Mouse (Mus musculus) kidney, postnatal 10 days (tissue): ENCODE results near the gene Frmd8.

Experiments used
- DNase-seq: peaks from one replicate; pipeline ENCODE4 v3.0.0; 2021; ENCODE audit warnings: mixed read lengths

Gene Frmd8

DNA sequence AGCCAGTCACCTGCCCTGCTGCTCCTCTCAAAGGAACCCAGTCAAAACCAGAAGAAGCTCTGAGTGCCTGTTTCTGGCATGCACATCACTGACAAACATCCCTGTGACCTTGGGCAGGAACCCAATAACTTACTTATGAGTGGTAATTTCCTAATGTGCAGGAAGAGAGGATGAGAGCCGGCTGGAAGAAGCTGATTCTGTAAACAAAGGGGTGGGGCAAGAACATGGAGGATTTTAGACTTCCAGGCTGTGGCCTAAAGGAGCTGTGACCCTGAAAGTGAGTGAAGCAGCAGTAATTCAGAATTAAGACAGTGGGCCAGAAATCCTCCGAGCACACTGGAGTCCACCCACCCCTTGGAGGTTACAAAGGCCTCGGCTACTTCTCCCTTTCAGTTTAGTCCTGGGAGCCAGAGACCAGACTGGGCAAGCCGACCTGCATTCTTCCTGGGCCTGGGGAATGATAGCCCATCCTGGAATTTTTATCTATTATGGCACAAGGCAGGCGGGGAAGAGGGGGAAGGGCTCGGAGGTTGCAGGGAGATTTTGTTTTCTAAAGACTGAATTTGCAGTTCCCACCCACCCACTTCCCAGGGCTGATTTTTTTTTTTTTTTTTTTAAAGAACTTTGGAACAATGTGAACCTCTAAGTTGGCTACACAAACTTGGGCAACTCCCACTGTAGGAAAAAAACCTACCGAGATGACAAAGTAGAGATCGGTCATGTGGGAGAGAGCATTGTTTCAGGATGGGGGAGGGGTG is 68.8 kb downstream of the Frmd8 start:
- peak; percentile 73 for DNase-seq

GRCm38 (mm10) chr19:5804371-5804899 is 70.6 kb downstream of the Frmd8 start:
- peak; percentile 12 for DNase-seq

DNA sequence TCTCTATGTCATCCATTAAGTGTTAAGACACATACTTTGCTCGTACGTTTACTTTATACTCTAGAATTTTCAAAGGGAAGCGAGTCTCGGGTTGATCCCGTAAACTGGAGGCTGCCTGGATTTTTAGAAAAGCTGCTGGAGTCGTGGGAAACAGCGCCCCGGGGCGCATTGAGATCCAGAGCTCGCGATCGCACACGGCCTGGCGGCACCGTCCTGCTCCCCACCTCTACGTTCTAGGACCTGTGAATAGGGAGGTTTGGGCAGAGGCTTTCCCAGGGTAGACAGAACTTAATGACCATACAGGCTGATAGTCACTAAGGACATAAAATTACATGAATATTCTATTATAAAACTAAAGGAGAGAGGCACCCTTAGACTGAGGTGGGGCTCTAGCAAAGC is 71.2 kb downstream of the Frmd8 start:
- no peak for DNase-seq

DNA sequence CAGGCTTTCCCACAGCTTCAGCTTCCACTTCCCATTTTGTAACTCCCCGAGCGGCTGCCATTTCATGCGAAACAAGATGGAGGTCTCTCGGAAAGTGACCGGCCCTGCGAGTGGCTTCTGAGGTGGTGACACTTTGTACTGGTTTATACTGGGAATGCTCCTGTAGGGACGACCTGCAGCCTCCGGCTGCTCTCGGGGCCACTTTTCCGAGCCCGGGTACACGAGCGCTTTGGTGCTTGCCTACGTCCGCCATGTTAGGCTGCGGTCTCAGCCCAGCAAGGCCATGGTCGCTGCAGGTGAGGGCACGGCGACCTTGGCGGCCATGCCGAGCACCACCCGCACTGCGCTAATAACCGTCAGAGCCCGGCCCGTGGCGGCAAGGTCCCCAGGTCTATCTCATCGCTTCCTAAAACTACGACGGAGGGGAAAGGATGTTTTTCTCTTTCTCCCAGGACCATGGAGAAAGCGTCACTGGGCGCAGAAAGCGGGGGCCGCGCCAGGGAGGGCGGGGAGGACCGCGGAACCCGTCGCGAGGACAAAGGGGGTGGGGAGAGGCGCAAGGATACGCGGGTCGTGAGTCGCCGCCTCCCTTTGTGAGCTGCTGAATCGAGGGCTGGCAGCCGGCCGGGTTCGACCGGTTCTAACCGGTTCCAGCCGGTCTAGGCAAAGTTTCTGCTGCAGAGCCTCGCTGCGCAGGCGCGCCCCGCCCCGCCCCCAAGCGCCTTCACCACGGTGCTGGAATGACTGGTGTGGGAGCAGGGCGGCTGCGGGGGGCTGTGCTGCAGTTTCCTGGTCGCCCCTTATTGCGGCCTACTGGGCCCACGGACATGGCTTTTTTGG is 71.8 kb downstream of the Frmd8 start:
- DNase-seq = peak; percentile 100

- DNase-seq = no peak
Measured at GRCm38 (mm10) chr19:5802787-5803040, 72.4 kb downstream of the Frmd8 start.

GRCm38 (mm10) chr19:5802011-5802786 is 72.9 kb downstream of the Frmd8 start:
- DNase-seq = peak; percentile 97

GRCm38 (mm10) chr19:5801432-5801964 is 73.6 kb downstream of the Frmd8 start:
- no peak for DNase-seq

DNA sequence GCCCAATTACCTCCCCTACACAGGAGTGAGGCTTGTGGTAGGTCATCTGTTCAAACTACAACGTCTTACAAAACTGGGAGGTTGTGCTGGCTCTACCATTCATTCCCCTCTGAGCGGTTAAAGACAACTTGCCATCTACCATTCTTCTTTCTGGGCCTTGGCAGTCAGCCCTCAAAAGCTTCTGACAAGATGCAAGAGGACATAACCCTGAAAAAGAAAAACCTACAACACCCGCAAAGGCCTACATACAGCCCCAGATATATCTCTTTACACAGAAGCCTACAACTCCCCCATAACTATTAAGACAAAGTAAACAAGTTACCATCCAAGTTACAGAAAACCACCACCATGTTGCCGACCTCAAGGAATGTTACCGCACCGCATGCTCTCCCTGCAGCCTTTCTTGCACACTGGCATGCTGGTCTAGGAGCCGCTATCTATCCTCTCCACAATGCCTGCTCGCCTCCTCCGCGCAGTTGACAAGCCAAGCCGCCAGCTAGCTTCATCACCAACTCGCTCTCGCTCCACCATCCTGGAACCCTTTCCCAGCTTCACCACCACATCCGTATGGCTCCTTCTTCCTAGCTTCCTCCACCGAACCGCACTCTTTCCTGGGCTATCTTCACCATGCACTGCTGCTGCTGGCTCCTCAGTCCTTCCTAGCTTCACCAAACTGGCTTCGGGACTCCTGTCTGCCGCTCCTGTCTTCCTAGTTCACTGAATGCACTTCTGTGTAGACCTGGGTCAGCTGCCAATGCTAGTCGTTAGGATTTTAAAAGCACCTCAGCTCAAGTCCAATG is 74.2 kb downstream of the Frmd8 start:
- DNase-seq = peak; percentile 44

DNA sequence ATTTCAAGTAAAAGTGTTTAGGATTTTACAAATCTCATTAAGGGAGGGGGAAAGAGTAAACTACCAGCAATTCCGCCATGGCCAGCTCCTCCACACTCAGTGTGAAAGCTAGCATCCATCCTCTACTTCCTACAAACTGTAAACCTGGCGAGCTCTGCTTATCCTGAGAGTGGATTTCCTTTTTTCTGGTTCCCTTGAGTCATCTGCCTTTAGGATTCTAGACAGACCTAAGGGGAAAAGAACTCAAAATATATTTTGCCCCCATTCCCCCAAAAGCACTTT is 74.8 kb downstream of the Frmd8 start:
- peak; percentile 14 for DNase-seq
